Mouse (Mus musculus): Measurements from ENCODE around the gene Kdm8. TPM values are rescaled to one million over a fixed set of nuclear protein-coding genes. Genes with fewer than 3 reads are reported as not detected.
A peak's percentile ranks its signal among the peaks of the same experiment; 100 is the strongest.
"Not testable (repeated sequence)": the region's sequence is repeated elsewhere in the genome, so short reads cannot be mapped to it uniquely, and the experiment has no call there.

Gene Kdm8
- 1 to 10 TPM; 3.5 to 3.9 TPM for total RNA-seq (2021)

GRCm38 (mm10) chr7:125444464-125445401 lies at the start of gene Kdm8:
Gene Kdm8 (plus strand): TSS chr7:125444676.
- DNase-seq = peak; percentile 91 to 92

- DNase-seq = no peak
Observed at GRCm38 (mm10) chr7:125398116-125398515, 46.4 kb upstream of the Kdm8 start.

GRCm38 (mm10) chr7:125398687-125399086 lies 45.8 kb upstream of the Kdm8 start:
- DNase-seq = no peak

- no peak for DNase-seq
Observed at GRCm38 (mm10) chr7:125407136-125407535, 37.3 kb upstream of the Kdm8 start.

- no peak for DNase-seq
Observed at GRCm38 (mm10) chr7:125415087-125415486, 29.4 kb upstream of the Kdm8 start.

- no peak for DNase-seq
Observed at GRCm38 (mm10) chr7:125415776-125416175, 28.7 kb upstream of the Kdm8 start.

GRCm38 (mm10) chr7:125416762-125417161 lies 27.7 kb upstream of the Kdm8 start:
- DNase-seq = no peak

GRCm38 (mm10) chr7:125418413-125418812 lies 26.1 kb upstream of the Kdm8 start:
- no peak for DNase-seq

- no peak for DNase-seq
Observed at GRCm38 (mm10) chr7:125420190-125420589, 24.3 kb upstream of the Kdm8 start.

GRCm38 (mm10) chr7:125421911-125422310 lies 22.6 kb upstream of the Kdm8 start:
- no peak for DNase-seq

- DNase-seq = no peak
Observed at GRCm38 (mm10) chr7:125423056-125423455, 21.4 kb upstream of the Kdm8 start.

GRCm38 (mm10) chr7:125427492-125428090 lies 16.9 kb upstream of the Kdm8 start:
- peak; percentile 10 to 24 for DNase-seq

- no peak for DNase-seq
Observed at GRCm38 (mm10) chr7:125428381-125428780, 16.1 kb upstream of the Kdm8 start.

- not testable (repeated sequence) for DNase-seq
Observed at GRCm38 (mm10) chr7:125428816-125429500, 15.5 kb upstream of the Kdm8 start.

GRCm38 (mm10) chr7:125430170-125430842 lies 14.2 kb upstream of the Kdm8 start:
- DNase-seq = no peak

GRCm38 (mm10) chr7:125433874-125434273 lies 10.6 kb upstream of the Kdm8 start:
- no peak for DNase-seq

- DNase-seq = no peak
Observed at GRCm38 (mm10) chr7:125434666-125435290, 9.7 kb upstream of the Kdm8 start.

GRCm38 (mm10) chr7:125442323-125442722 lies 2.2 kb upstream of the Kdm8 start:
- DNase-seq = no peak

GRCm38 (mm10) chr7:125444076-125444463 lies 406 bp upstream of the Kdm8 start:
- DNase-seq = no peak

- no peak for DNase-seq
Observed at GRCm38 (mm10) chr7:125450678-125451077, 6.2 kb downstream of the Kdm8 start.

GRCm38 (mm10) chr7:125451078-125451477 lies 6.6 kb downstream of the Kdm8 start:
- no peak for DNase-seq

- DNase-seq = no peak
Observed at GRCm38 (mm10) chr7:125453671-125454070, 9.2 kb downstream of the Kdm8 start.

All from layer of hippocampus, postnatal 36 days (tissue).